Mouse (Mus musculus): Measurements from ENCODE around the gene Cfl1. TPM values are rescaled to one million over a fixed set of nuclear protein-coding genes. Genes with fewer than 3 reads are reported as not detected.
"Not testable (repeated sequence)": the region's sequence is repeated elsewhere in the genome, so short reads cannot be mapped to it uniquely, and the experiment has no call there.

Gene Cfl1
- polyA plus RNA-seq, 1 experiment from 2014 or later: 4,021 TPM

- 52% methylated on average over 10 of the region's 10 CpGs for WGBS
- H3K36me3 ChIP-seq (ENCODE audit: control insufficient read depth, insufficient read depth, low read length): peaks cover 41% of the 10 kb centered on the region
- peaks cover 25% of the 10 kb centered on the region for H3K4me1 ChIP-seq (ENCODE audit: control insufficient read depth, insufficient read depth, low read length)
- peak overlapping the region; percentile 99; the same call in 1 of the 2 replicates for H3K27ac ChIP-seq (replicated peaks; ENCODE audit: low read depth, low read length)
- H3K9me3 ChIP-seq (ENCODE audit: control insufficient read depth, low read length); ATAC-seq (ENCODE audit: low FRiP score, low TSS enrichment); H3K9ac ChIP-seq (replicated peaks; ENCODE audit: low read length); H3K27me3 ChIP-seq (ENCODE audit: control insufficient read depth, insufficient read depth, low read length); DNase-seq: not testable (repeated sequence)
- H3K4me3 ChIP-seq (replicated peaks; ENCODE audit: low read depth, low read length): peak overlapping the region; percentile 96; the same call in 1 of the 2 replicates
- H3K4me2 ChIP-seq (ENCODE audit: low read length): peak overlapping the region; percentile 78
Measured at GRCm38 (mm10) chr19:5489721-5490120, 534 bp upstream of the Cfl1 start.

GRCm38 (mm10) chr19:5490898-5491708 lies 848 bp downstream of the Cfl1 start:
- Histone ChIP-seq H3K9me3 (ENCODE audit: control insufficient read depth, low read length) (no peaks in the 10 kb centered on the region), H3K4me2 (ENCODE audit: low read length) (peak overlapping the region; percentile 78), H3K27ac (replicated peaks; ENCODE audit: low read depth, low read length) (peak overlapping the region; percentile 99), H3K4me1 (ENCODE audit: control insufficient read depth, insufficient read depth, low read length) (peaks cover 25% of the 10 kb centered on the region), H3K4me3 (replicated peaks; ENCODE audit: low read depth, low read length) (peak overlapping the region; percentile 96), H3K36me3 (ENCODE audit: control insufficient read depth, insufficient read depth, low read length) (peaks cover 41% of the 10 kb centered on the region), H3K27me3 (ENCODE audit: control insufficient read depth, insufficient read depth, low read length) (no peaks in the 10 kb centered on the region), H3K9ac (replicated peaks; ENCODE audit: low read length) (peak overlapping the region; percentile 90)
- DNase-seq (peak; percentile 83), ATAC-seq (ENCODE audit: low FRiP score, low TSS enrichment) (peak; percentile 9; the same call in 1 of the 2 replicates)
- WGBS: under 1% methylated on average over 59 of the region's 59 CpGs

- DNase-seq (no peak), ATAC-seq (ENCODE audit: low FRiP score, low TSS enrichment) (no peak)
- no peaks in the 10 kb centered on the region for H3K27me3 ChIP-seq (ENCODE audit: control insufficient read depth, insufficient read depth, low read length)
- no peak overlapping the region for H3K9ac ChIP-seq (replicated peaks; ENCODE audit: low read length)
- H3K36me3 ChIP-seq (ENCODE audit: control insufficient read depth, insufficient read depth, low read length): peaks cover 52% of the 10 kb centered on the region
- peaks cover 16% of the 10 kb centered on the region for H3K4me1 ChIP-seq (ENCODE audit: control insufficient read depth, insufficient read depth, low read length)
- no peak overlapping the region for H3K4me3 ChIP-seq (replicated peaks; ENCODE audit: low read depth, low read length)
- no peaks in the 10 kb centered on the region for H3K9me3 ChIP-seq (ENCODE audit: control insufficient read depth, low read length)
- no peak overlapping the region for H3K27ac ChIP-seq (replicated peaks; ENCODE audit: low read depth, low read length)
- WGBS: 91% methylated on average over 4 of the region's 4 CpGs
- no peak overlapping the region for H3K4me2 ChIP-seq (ENCODE audit: low read length)
Measured at GRCm38 (mm10) chr19:5492641-5493040, 2.4 kb downstream of the Cfl1 start.

- H3K4me2 ChIP-seq (ENCODE audit: low read length): 0 out of 2 replicates have a peak overlapping the region, but pooled peaks have one; percentile 9
- not testable (repeated sequence) for ATAC-seq (ENCODE audit: low FRiP score, low TSS enrichment); H3K9me3 ChIP-seq (ENCODE audit: control insufficient read depth, low read length); H3K4me3 ChIP-seq (replicated peaks; ENCODE audit: low read depth, low read length); H3K27me3 ChIP-seq (ENCODE audit: control insufficient read depth, insufficient read depth, low read length); DNase-seq; H3K27ac ChIP-seq (replicated peaks; ENCODE audit: low read depth, low read length); H3K9ac ChIP-seq (replicated peaks; ENCODE audit: low read length)
- H3K4me1 ChIP-seq (ENCODE audit: control insufficient read depth, insufficient read depth, low read length): peaks cover 16% of the 10 kb centered on the region
- peaks cover 59% of the 10 kb centered on the region for H3K36me3 ChIP-seq (ENCODE audit: control insufficient read depth, insufficient read depth, low read length)
- WGBS: 59% methylated on average over 9 of the region's 9 CpGs
Measured at GRCm38 (mm10) chr19:5493301-5493721, 3.1 kb downstream of the Cfl1 start.

GRCm38 (mm10) chr19:5494314-5494713 lies 4.1 kb downstream of the Cfl1 start:
- H3K4me1 ChIP-seq (ENCODE audit: control insufficient read depth, insufficient read depth, low read length): peaks cover 9% of the 10 kb centered on the region
- WGBS: 87% methylated on average over 3 of the region's 3 CpGs
- H3K27me3 ChIP-seq (ENCODE audit: control insufficient read depth, insufficient read depth, low read length): no peaks in the 10 kb centered on the region
- H3K4me2 ChIP-seq (ENCODE audit: low read length): no peak overlapping the region
- ATAC-seq (ENCODE audit: low FRiP score, low TSS enrichment): no peak
- H3K9me3 ChIP-seq (ENCODE audit: control insufficient read depth, low read length): no peaks in the 10 kb centered on the region
- no peak overlapping the region for H3K9ac ChIP-seq (replicated peaks; ENCODE audit: low read length)
- H3K36me3 ChIP-seq (ENCODE audit: control insufficient read depth, insufficient read depth, low read length): peaks cover 62% of the 10 kb centered on the region
- H3K27ac ChIP-seq (replicated peaks; ENCODE audit: low read depth, low read length): no peak overlapping the region
- H3K4me3 ChIP-seq (replicated peaks; ENCODE audit: low read depth, low read length): no peak overlapping the region
- no peak for DNase-seq

GRCm38 (mm10) chr19:5495353-5496051 lies 5.2 kb downstream of the Cfl1 start:
- 89% methylated on average over 12 of the region's 12 CpGs for WGBS
- no peak for ATAC-seq (ENCODE audit: low FRiP score, low TSS enrichment)
- peaks cover 65% of the 10 kb centered on the region for H3K36me3 ChIP-seq (ENCODE audit: control insufficient read depth, insufficient read depth, low read length)

GRCm38 (mm10) chr19:5496052-5496370 lies 5.8 kb downstream of the Cfl1 start:
- Histone ChIP-seq H3K9ac (replicated peaks; ENCODE audit: low read length) (no peak overlapping the region), H3K27me3 (ENCODE audit: control insufficient read depth, insufficient read depth, low read length) (no peaks in the 10 kb centered on the region), H3K9me3 (ENCODE audit: control insufficient read depth, low read length) (no peaks in the 10 kb centered on the region), H3K27ac (replicated peaks; ENCODE audit: low read depth, low read length) (no peak overlapping the region), H3K4me3 (replicated peaks; ENCODE audit: low read depth, low read length) (no peak overlapping the region), H3K4me1 (ENCODE audit: control insufficient read depth, insufficient read depth, low read length) (peaks cover 8% of the 10 kb centered on the region), H3K4me2 (ENCODE audit: low read length) (no peak overlapping the region), H3K36me3 (ENCODE audit: control insufficient read depth, insufficient read depth, low read length) (peaks cover 65% of the 10 kb centered on the region)
- DNase-seq (no peak), ATAC-seq (ENCODE audit: low FRiP score, low TSS enrichment) (no peak)
- 87% methylated on average over 16 of the region's 16 CpGs for WGBS

More at GRCm38 (mm10) chr19:5495353-5496051, 5.2 kb downstream of the Cfl1 start:
- Histone ChIP-seq H3K27me3 (ENCODE audit: control insufficient read depth, insufficient read depth, low read length) (no peaks in the 10 kb centered on the region), H3K4me3 (replicated peaks; ENCODE audit: low read depth, low read length) (no peak overlapping the region), H3K4me2 (ENCODE audit: low read length) (no peak overlapping the region), H3K9ac (replicated peaks; ENCODE audit: low read length) (no peak overlapping the region), H3K9me3 (ENCODE audit: control insufficient read depth, low read length) (no peaks in the 10 kb centered on the region), H3K27ac (replicated peaks; ENCODE audit: low read depth, low read length) (no peak overlapping the region), H3K4me1 (ENCODE audit: control insufficient read depth, insufficient read depth, low read length) (peaks cover 8% of the 10 kb centered on the region)
- no peak for DNase-seq

- Histone ChIP-seq H3K4me3 (replicated peaks; ENCODE audit: low read depth, low read length) (no peak overlapping the region), H3K36me3 (ENCODE audit: control insufficient read depth, insufficient read depth, low read length) (peaks cover 48% of the 10 kb centered on the region), H3K27ac (replicated peaks; ENCODE audit: low read depth, low read length) (no peak overlapping the region), H3K9me3 (ENCODE audit: control insufficient read depth, low read length) (no peaks in the 10 kb centered on the region), H3K9ac (replicated peaks; ENCODE audit: low read length) (no peak overlapping the region), H3K27me3 (ENCODE audit: control insufficient read depth, insufficient read depth, low read length) (no peaks in the 10 kb centered on the region), H3K4me2 (ENCODE audit: low read length) (no peak overlapping the region), H3K4me1 (ENCODE audit: control insufficient read depth, insufficient read depth, low read length) (no peaks in the 10 kb centered on the region)
- DNase-seq: no peak
- WGBS: 96% methylated on average over 2 of the region's 2 CpGs
- ATAC-seq (ENCODE audit: low FRiP score, low TSS enrichment): no peak
Measured at GRCm38 (mm10) chr19:5500330-5500875, 10.1 kb downstream of the Cfl1 start.

Measured in midbrain, embryonic 14.5 days (tissue).